Mouse (Mus musculus): Measurements from ENCODE around the gene Mier1. TPM values are rescaled to one million over a fixed set of nuclear protein-coding genes. Genes with fewer than 3 reads are reported as not detected.
"Not testable (repeated sequence)": the region's sequence is repeated elsewhere in the genome, so short reads cannot be mapped to it uniquely, and the experiment has no call there.

The Mier1 gene
- polyA plus RNA-seq, 1 experiment from 2014 or later, result 37.0 TPM

DNA sequence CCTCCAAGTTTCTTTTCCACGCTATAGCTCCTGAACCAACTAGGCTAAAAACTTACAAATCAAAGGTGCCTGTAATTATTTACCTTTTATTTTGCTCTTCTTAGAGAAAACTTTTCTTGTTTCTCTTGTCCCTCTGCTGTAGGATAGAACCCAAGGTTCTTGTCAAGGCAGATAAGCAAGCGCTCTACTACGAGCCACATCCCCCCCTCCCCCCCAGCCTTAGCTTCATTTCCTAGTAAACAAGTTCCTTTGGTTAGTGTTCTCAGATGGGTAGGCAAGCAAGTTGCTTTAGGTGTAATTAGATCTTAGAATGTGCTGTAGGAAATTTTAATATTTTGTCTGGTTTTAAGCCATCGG, 5.8 kb downstream of the Mier1 start:
- Histone ChIP-seq H3K9me3 (no peaks in the 10 kb centered on the region), H3K36me3 (replicated peaks) (peaks cover 10% of the 10 kb centered on the region), H3K27ac (peak overlapping the region; percentile 98), H3K4me3 (peak overlapping the region; percentile 91), H3K4me1 (peaks cover 36% of the 10 kb centered on the region), H3K27me3 (ENCODE audit: poor library complexity, severe bottlenecking) (0 out of 2 replicates have a peak, but pooled peaks cover 4% of the 10 kb centered on the region)
- WGBS, result 17% methylated on average over 4 of the region's 4 CpGs
- no peak for DNase-seq (ENCODE audit: extremely low spot score, low spot score)

- H3K4me1 ChIP-seq, result peaks cover 32% of the 10 kb centered on the region
- 60% methylated on average over 3 of the region's 3 CpGs for whole genome bisulfite sequencing
- 0 out of 2 replicates have a peak, but pooled peaks cover 4% of the 10 kb centered on the region for H3K27me3 ChIP-seq (ENCODE audit: poor library complexity, severe bottlenecking)
- H3K9me3 ChIP-seq, result no peaks in the 10 kb centered on the region
- peaks cover 10% of the 10 kb centered on the region for H3K36me3 ChIP-seq (replicated peaks)
- no peak for DNase-seq (ENCODE audit: extremely low spot score, low spot score)
- H3K27ac ChIP-seq, result peak overlapping the region; percentile 98; the same call in 1 of the 2 replicates
- peak overlapping the region; percentile 91 for H3K4me3 ChIP-seq
Measured at GRCm38 (mm10) chr4:103120395-103120794, 6.2 kb downstream of the Mier1 start.

- Histone ChIP-seq H3K9me3 (no peaks in the 10 kb centered on the region), H3K27me3 (ENCODE audit: poor library complexity, severe bottlenecking) (0 out of 2 replicates have a peak, but pooled peaks cover 4% of the 10 kb centered on the region), H3K4me3 (peak overlapping the region; percentile 91), H3K27ac (no peak overlapping the region), H3K4me1 (peaks cover 30% of the 10 kb centered on the region), H3K36me3 (replicated peaks) (peaks cover 10% of the 10 kb centered on the region)
- DNase-seq (ENCODE audit: extremely low spot score, low spot score), result no peak
- 88% methylated on average over 9 of the region's 9 CpGs for WGBS
Measured at GRCm38 (mm10) chr4:103120874-103121389, 6.7 kb downstream of the Mier1 start.

DNA sequence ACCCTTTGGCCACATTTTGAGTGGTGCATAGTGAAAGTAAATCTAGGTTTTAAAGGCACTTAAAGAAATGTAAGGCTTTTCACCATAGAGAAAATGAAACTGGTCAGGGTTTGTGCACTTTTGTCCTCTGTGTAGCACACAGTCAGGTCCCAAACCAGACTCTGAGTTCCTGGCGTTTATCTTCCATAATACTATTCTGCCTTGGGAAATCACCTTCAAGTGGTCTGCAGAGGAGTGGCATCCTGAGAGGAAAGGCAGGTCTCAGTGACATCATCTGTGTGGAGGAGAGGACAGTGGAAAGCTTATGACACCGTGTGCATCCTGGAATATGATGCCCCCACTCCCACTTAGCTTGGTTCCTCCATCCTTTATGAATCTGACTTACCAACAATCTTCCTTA, 8.9 kb downstream of the Mier1 start:
- Histone ChIP-seq H3K36me3 (replicated peaks) (no peaks in the 10 kb centered on the region), H3K9me3 (no peaks in the 10 kb centered on the region), H3K4me3 (no peak overlapping the region), H3K27ac (no peak overlapping the region), H3K27me3 (ENCODE audit: poor library complexity, severe bottlenecking) (no peaks in the 10 kb centered on the region), H3K4me1 (peaks cover 30% of the 10 kb centered on the region)
- DNase-seq (ENCODE audit: extremely low spot score, low spot score), result no peak
- WGBS, result 69% methylated on average over 2 of the region's 2 CpGs

DNA sequence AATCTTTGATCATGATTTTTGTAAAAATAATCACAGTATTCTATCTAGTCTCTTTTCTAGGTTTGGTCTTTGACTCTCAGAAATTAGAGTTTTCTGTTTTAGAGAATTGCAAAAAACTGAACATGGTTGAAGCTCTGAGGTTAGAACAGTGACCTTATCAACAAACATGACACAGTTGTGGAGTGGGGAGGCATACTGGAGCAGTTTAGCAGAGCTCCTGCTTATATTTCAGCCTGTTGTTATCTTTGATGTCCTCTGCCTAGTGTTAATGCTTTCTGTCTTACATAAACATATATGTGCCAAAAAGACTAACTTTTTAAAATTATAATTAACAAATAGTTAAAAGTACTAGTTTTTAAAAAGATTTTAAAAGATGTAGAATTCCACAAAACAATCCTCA, 9.4 kb downstream of the Mier1 start:
- no peak overlapping the region for H3K4me3 ChIP-seq
- H3K4me1 ChIP-seq, result peaks cover 28% of the 10 kb centered on the region
- H3K27me3 ChIP-seq (ENCODE audit: poor library complexity, severe bottlenecking), result no peaks in the 10 kb centered on the region
- no peak for DNase-seq (ENCODE audit: extremely low spot score, low spot score)
- no peaks in the 10 kb centered on the region for H3K9me3 ChIP-seq
- no peak overlapping the region for H3K27ac ChIP-seq
- H3K36me3 ChIP-seq (replicated peaks), result no peaks in the 10 kb centered on the region

DNA sequence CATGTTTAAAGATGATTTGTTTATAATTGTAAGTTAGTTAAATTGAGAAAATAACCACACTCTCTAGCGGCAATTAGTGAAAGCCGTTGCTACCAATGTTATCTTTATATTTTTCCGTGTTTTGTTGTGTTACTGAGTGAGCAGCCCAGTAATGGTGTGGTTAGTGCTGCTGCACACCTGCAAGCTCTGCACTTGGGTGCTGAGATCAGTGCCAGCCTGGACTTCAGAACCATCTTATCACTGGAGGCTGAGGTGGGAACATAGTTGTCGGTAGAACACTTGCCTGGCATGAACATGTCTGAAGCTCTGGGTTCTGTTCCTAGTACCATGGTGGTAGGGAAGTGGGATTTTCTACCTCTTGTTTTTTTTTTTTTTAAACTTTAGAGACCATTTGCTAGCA, 12.3 kb downstream of the Mier1 start:
- Histone ChIP-seq H3K4me1 (peaks cover 6% of the 10 kb centered on the region; the same call in 1 of the 2 replicates), H3K9me3 (no peaks in the 10 kb centered on the region), H3K4me3 (no peak overlapping the region), H3K27ac (no peak overlapping the region), H3K27me3 (ENCODE audit: poor library complexity, severe bottlenecking) (no peaks in the 10 kb centered on the region), H3K36me3 (replicated peaks) (peaks cover 8% of the 10 kb centered on the region)
- 87% methylated on average over 4 of the region's 4 CpGs for WGBS
- no peak for DNase-seq (ENCODE audit: extremely low spot score, low spot score)

DNA sequence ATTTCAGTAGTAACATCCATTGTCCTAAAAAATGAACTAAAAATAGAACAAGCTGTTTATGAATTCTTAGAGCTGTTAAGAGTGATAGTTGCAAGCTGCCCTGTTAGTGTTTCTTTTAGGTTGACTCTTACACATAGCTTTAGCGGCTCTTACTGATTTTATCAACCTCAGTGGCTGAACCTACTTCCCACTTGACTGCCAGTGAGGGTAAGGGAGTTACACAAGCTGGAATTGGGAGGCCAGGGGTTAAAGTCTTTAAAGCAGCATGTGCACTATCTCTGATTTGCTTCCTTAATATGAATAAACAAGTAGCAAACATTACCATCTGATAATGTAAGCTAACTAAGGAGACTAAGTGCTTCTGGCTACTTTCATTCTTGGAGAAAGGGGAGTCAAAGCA, 22.8 kb downstream of the Mier1 start:
- no peak overlapping the region for H3K4me3 ChIP-seq
- DNase-seq (ENCODE audit: extremely low spot score, low spot score), result no peak
- H3K27me3 ChIP-seq (ENCODE audit: poor library complexity, severe bottlenecking), result no peaks in the 10 kb centered on the region
- no peak overlapping the region for H3K27ac ChIP-seq
- 93% methylated on average over 1 of the region's 1 CpGs for WGBS
- no peaks in the 10 kb centered on the region for H3K4me1 ChIP-seq
- H3K9me3 ChIP-seq, result no peaks in the 10 kb centered on the region
- peaks cover 80% of the 10 kb centered on the region for H3K36me3 ChIP-seq (replicated peaks)

- peak; percentile 59 for DNase-seq (ENCODE audit: extremely low spot score, low spot score)
- Histone ChIP-seq H3K4me1 (no peaks in the 10 kb centered on the region), H3K4me3 (no peak overlapping the region), H3K27ac (no peak overlapping the region), H3K27me3 (ENCODE audit: poor library complexity, severe bottlenecking) (no peaks in the 10 kb centered on the region), H3K36me3 (replicated peaks) (peaks cover 86% of the 10 kb centered on the region), H3K9me3 (no peaks in the 10 kb centered on the region)
- WGBS, result 47% methylated on average over 5 of the region's 5 CpGs
Measured at GRCm38 (mm10) chr4:103146339-103146738, 32.1 kb downstream of the Mier1 start.

DNA sequence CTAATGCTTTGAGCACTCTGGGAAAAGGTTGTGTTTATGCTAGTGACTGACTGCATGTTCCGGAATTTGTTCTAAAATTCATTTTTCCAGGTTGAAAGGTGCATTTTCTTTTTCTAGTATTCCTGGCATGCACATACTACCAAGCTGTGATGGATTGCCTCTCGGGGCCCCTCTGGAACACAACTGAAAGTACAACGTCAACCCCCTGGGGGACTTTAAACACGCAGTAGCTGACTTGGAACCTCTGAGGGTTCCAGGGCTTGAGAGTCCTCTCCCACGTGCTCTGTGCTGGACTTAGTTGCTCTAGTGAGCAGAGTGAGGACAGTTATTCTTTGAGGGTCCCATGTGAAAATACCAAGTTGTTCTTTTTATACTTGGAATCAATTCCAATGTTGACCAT, 37.8 kb downstream of the Mier1 start:
- no peaks in the 10 kb centered on the region for H3K9me3 ChIP-seq
- WGBS, result 93% methylated on average over 5 of the region's 5 CpGs
- H3K36me3 ChIP-seq (replicated peaks), result peaks cover 100% of the 10 kb centered on the region

DNA sequence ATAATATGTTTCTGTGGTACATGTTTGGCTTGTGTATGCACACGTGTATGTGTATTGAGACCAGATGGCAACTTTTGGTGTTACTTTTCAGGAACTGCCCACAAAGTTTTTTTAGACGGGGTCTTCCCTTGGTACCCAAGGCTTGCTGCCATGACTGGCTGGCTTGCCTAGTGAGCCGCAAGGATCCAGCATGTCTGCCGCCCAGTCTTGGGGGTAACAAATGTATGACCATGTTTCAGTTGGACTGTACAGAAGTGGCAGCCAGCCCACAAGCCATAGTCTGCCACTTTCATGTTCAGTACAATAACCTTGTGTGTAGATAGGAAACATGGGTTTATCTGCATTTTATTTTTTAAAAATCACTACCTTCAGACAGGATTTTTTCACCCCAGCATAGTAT, 44.6 kb downstream of the Mier1 start:
- WGBS, result 94% methylated on average over 4 of the region's 4 CpGs
- H3K4me1 ChIP-seq, result no peaks in the 10 kb centered on the region
- no peak for DNase-seq (ENCODE audit: extremely low spot score, low spot score)
- no peak overlapping the region for H3K4me3 ChIP-seq
- no peak overlapping the region for H3K27ac ChIP-seq
- H3K27me3 ChIP-seq (ENCODE audit: poor library complexity, severe bottlenecking), result no peaks in the 10 kb centered on the region
- peaks cover 99% of the 10 kb centered on the region for H3K36me3 ChIP-seq (replicated peaks)
- H3K9me3 ChIP-seq, result no peaks in the 10 kb centered on the region

More for the DNA sequence above, 37.8 kb downstream of the Mier1 start:
- H3K4me3 ChIP-seq, result no peak overlapping the region
- H3K4me1 ChIP-seq, result no peaks in the 10 kb centered on the region
- no peak overlapping the region for H3K27ac ChIP-seq
- H3K27me3 ChIP-seq (ENCODE audit: poor library complexity, severe bottlenecking), result no peaks in the 10 kb centered on the region
- DNase-seq (ENCODE audit: extremely low spot score, low spot score), result no peak

- WGBS, result 95% methylated on average over 1 of the region's 1 CpGs
- not testable (repeated sequence) for DNase-seq (ENCODE audit: extremely low spot score, low spot score); H3K27ac ChIP-seq; H3K9me3 ChIP-seq; H3K27me3 ChIP-seq (ENCODE audit: poor library complexity, severe bottlenecking); H3K4me1 ChIP-seq; H3K4me3 ChIP-seq
- H3K36me3 ChIP-seq (replicated peaks), result peaks cover 69% of the 10 kb centered on the region
Measured at GRCm38 (mm10) chr4:103166198-103166597, 52.0 kb downstream of the Mier1 start.

- Histone ChIP-seq H3K4me1 (no peaks in the 10 kb centered on the region), H3K27me3 (ENCODE audit: poor library complexity, severe bottlenecking) (no peaks in the 10 kb centered on the region), H3K4me3 (no peak overlapping the region), H3K9me3 (no peaks in the 10 kb centered on the region), H3K27ac (no peak overlapping the region), H3K36me3 (replicated peaks) (peaks cover 69% of the 10 kb centered on the region)
- WGBS, result 89% methylated on average over 3 of the region's 3 CpGs
- DNase-seq (ENCODE audit: extremely low spot score, low spot score), result no peak
Measured at GRCm38 (mm10) chr4:103171256-103171655, 57.1 kb downstream of the Mier1 start.

DNA sequence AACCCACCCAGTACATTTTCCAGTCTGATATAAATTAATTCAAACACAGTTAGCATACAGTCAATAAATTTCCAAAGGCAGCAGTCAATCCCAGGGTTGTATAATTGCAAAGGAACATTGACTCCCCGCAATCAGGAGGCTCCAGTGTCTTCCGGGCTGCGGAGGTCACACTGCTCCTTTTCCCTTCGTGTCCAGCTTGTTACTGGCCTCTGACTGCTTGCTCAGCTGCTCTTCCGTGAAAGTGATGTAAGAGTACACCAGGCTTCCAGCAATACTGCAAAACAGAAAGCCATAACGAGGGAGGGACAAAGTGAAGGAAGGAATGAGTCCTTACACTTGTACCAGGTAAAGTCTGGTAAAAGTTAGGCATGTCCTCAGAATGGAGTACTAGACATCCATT, 59.3 kb downstream of the Mier1 start:
- H3K27ac ChIP-seq, result no peak overlapping the region
- WGBS, result 87% methylated on average over 6 of the region's 6 CpGs
- H3K27me3 ChIP-seq (ENCODE audit: poor library complexity, severe bottlenecking), result no peaks in the 10 kb centered on the region
- no peaks in the 10 kb centered on the region for H3K9me3 ChIP-seq
- H3K4me3 ChIP-seq, result no peak overlapping the region
- no peak for DNase-seq (ENCODE audit: extremely low spot score, low spot score)
- peaks cover 88% of the 10 kb centered on the region for H3K36me3 ChIP-seq (replicated peaks)
- no peaks in the 10 kb centered on the region for H3K4me1 ChIP-seq

- Histone ChIP-seq H3K27me3 (ENCODE audit: poor library complexity, severe bottlenecking) (no peaks in the 10 kb centered on the region), H3K9me3 (no peaks in the 10 kb centered on the region), H3K27ac (no peak overlapping the region), H3K4me1 (no peaks in the 10 kb centered on the region), H3K36me3 (replicated peaks) (peaks cover 88% of the 10 kb centered on the region), H3K4me3 (no peak overlapping the region)
- whole genome bisulfite sequencing, result 86% methylated on average over 7 of the region's 7 CpGs
- no peak for DNase-seq (ENCODE audit: extremely low spot score, low spot score)
Measured at GRCm38 (mm10) chr4:103174001-103174400, 59.8 kb downstream of the Mier1 start.

Data from forebrain, embryonic 10.5 days (tissue).